ENCODE assay signal across 9 mouse cellular contexts in genomic region chr3:121577032-121577591, GRCm38 (mm10). TPM values are rescaled to one million over a fixed set of nuclear protein-coding genes. Genes with fewer than 3 reads are reported as not detected.
A peak's percentile ranks its signal among the peaks of the same experiment; 100 is the strongest.
DNase-seq lines count a peak whose midpoint lies in the region; ATAC-seq and TF ChIP-seq lines count a peak whose summit lies in the region.
"Had no signal": no experiment of that assay in that cellular context is flagged by ENCODE, and none has a peak within 500 bp of the region (broad histone marks: within the 10 kb centered on the region; RNA-seq: fewer than 3 reads in every experiment).

No protein-coding gene starts in this region.

- TF ChIP-seq CTCF in bone marrow, adult 2 months (IDR thresholded peaks at IDR 0.05; ENCODE audit: control insufficient read depth, insufficient read depth, low read length), result no peak
- no peak for TF ChIP-seq CTCF in heart, adult 2 months (IDR thresholded peaks at IDR 0.05)

- H3K4me1 ChIP-seq in ES-E14 (ENCODE audit: control insufficient read depth in 2 of 2, insufficient read depth in 2 of 2, low read length in 2 of 2, poor library complexity in 1 of 2), result peaks cover 12 to 24% of the 10 kb centered on the region in 2 experiments; a peak in 3 of 4 replicates
- H3K4me1 ChIP-seq in bone marrow, adult 2 months (ENCODE audit: control insufficient read depth, insufficient read depth, low read length), result peaks cover 5% of the 10 kb centered on the region; the same call in 1 of the 2 replicates
- H3K4me1 ChIP-seq in heart, adult 2 months (ENCODE audit: control insufficient read depth, insufficient read depth, low read length), result peaks cover 6% of the 10 kb centered on the region
- H3K4me1 ChIP-seq in kidney, embryonic 15.5 days, result peaks cover 22% of the 10 kb centered on the region
- H3K4me1 ChIP-seq: hindbrain, embryonic 15.5 days had no signal

- peak; percentile 81 for ATAC-seq in kidney, embryonic 15.5 days (replicated peaks; ENCODE audit: low FRiP score)
- ATAC-seq in erythroid progenitor cell, adult 5-6 weeks (replicated peaks; ENCODE audit: low FRiP score, poor library complexity, severe bottlenecking), result no peak

- no peak for TF ChIP-seq POLR2A in bone marrow, adult 2 months (IDR thresholded peaks at IDR 0.05; ENCODE audit: borderline replicate concordance, control insufficient read depth, low read depth, low read length)
- TF ChIP-seq POLR2A in heart, adult 2 months (IDR thresholded peaks at IDR 0.05; ENCODE audit: insufficient read depth, low read depth, low read length), result no peak

- H3K27ac ChIP-seq in ES-E14 (ENCODE audit: insufficient read depth, low read depth, low read length, poor library complexity, severe bottlenecking) (peak overlapping the region; percentile 99), macrophage (peak overlapping the region; percentile 69)
- peak overlapping the region; percentile 88 for H3K27ac ChIP-seq in bone marrow, adult 2 months (ENCODE audit: control insufficient read depth, insufficient read depth, low read depth, low read length, poor library complexity)
- peak overlapping the region; percentile 65 for H3K27ac ChIP-seq in heart, adult 2 months
- H3K27ac ChIP-seq in kidney, embryonic 15.5 days, result peak overlapping the region; percentile 83
- H3K27ac ChIP-seq: hindbrain, embryonic 15.5 days had no signal

- no peak overlapping the region for H3K4me2 ChIP-seq in kidney, embryonic 15.5 days
- H3K4me2 ChIP-seq: hindbrain, embryonic 15.5 days had no signal

- no peaks in the 10 kb centered on the region for H3K9me3 ChIP-seq in ES-E14 (ENCODE audit: control insufficient read depth, insufficient read depth, low read depth, low read length)
- no peaks in the 10 kb centered on the region for H3K9me3 ChIP-seq in kidney, embryonic 15.5 days (replicated peaks)
- H3K9me3 ChIP-seq: hindbrain, embryonic 15.5 days had no signal

- TF ChIP-seq EP300 in heart, adult 2 months (IDR thresholded peaks at IDR 0.05; ENCODE audit: insufficient read depth, low read depth, low read length), result no peak

- 29% methylated on average over 10 of the region's 10 CpGs for WGBS in bone marrow, adult 2 months
- 30% methylated on average over 10 of the region's 10 CpGs for WGBS in heart, adult 2 months
- 21% methylated on average over 10 of the region's 10 CpGs for WGBS in kidney, embryonic 15.5 days
- WGBS in macrophage (ENCODE audit: missing documents), result 34% methylated on average over 10 of the region's 10 CpGs

- no peaks in the 10 kb centered on the region for H3K79me2 ChIP-seq in heart, adult 2 months (replicated peaks; ENCODE audit: control insufficient read depth, insufficient read depth, low read length)
- no peaks in the 10 kb centered on the region for H3K79me2 ChIP-seq in macrophage (ENCODE audit: inconsistent target)

- H3K36me3 ChIP-seq in ES-E14 (ENCODE audit: control insufficient read depth, insufficient read depth, low read length, poor library complexity, severe bottlenecking), result no peaks in the 10 kb centered on the region
- no peaks in the 10 kb centered on the region for H3K36me3 ChIP-seq in heart, adult 2 months (ENCODE audit: control insufficient read depth, insufficient read depth, low read length)
- no peaks in the 10 kb centered on the region for H3K36me3 ChIP-seq in kidney, embryonic 15.5 days
- no peaks in the 10 kb centered on the region for H3K36me3 ChIP-seq in macrophage (ENCODE audit: inconsistent target)
- H3K36me3 ChIP-seq: hindbrain, embryonic 15.5 days had no signal

- peak; percentile 95 for DNase-seq in ES-E14 (ENCODE audit: low read depth, low spot score)
- peak; percentile 67 to 69 for DNase-seq in heart, adult 2 months
- no peak for DNase-seq in left cerebral cortex, adult 18-20 months (ENCODE audit: low spot score in 2 of 2)
- DNase-seq in left cerebral cortex, postnatal 36 days (ENCODE audit: low spot score in 2 of 2), result no peak

- in situ Hi-C loops in ES-E14 (cut with MboI; ENCODE audit: low sequenced_read_pairs in 2 of 2, unreplicated experiment in 2 of 2), result no loop called here

- H3K27me3 ChIP-seq in heart, adult 2 months (ENCODE audit: control insufficient read depth, insufficient read depth, low read length), result no peaks in the 10 kb centered on the region
- no peaks in the 10 kb centered on the region for H3K27me3 ChIP-seq in kidney, embryonic 15.5 days
- H3K27me3 ChIP-seq: hindbrain, embryonic 15.5 days had no signal

- intact Hi-C loops in heart, adult 2 months (cut with DNase I), result no loop called here
- intact Hi-C loops in left cerebral cortex, postnatal 36 days (cut with DNase I), result no loop called here

- H3K4me3 ChIP-seq in ES-E14 (ENCODE audit: insufficient read depth in 1 of 2, low read depth in 1 of 2, low read length in 2 of 2, poor library complexity in 1 of 2, severe bottlenecking in 1 of 2) (peak overlapping the region; percentile 0 to 63; a peak in 2 of 4 replicates), macrophage (ENCODE audit: inconsistent target) (no peak overlapping the region)
- no peak overlapping the region for H3K4me3 ChIP-seq in bone marrow, adult 2 months (replicated peaks; ENCODE audit: control insufficient read depth, low read depth, low read length)
- no peak overlapping the region for H3K4me3 ChIP-seq in heart, adult 2 months
- H3K4me3 ChIP-seq in kidney, embryonic 15.5 days (replicated peaks), result no peak overlapping the region
- H3K4me3 ChIP-seq: hindbrain, embryonic 15.5 days had no signal

- peak overlapping the region; percentile 75 for H3K9ac ChIP-seq in ES-E14 (ENCODE audit: insufficient read depth, low read depth, low read length, poor library complexity, severe bottlenecking)
- no peak overlapping the region for H3K9ac ChIP-seq in heart, adult 2 months (ENCODE audit: low read depth, low read length)
- H3K9ac ChIP-seq in kidney, embryonic 15.5 days, result no peak overlapping the region
- H3K9ac ChIP-seq: hindbrain, embryonic 15.5 days had no signal

TF ChIP-seq in ES-E14, 5 proteins besides CTCF, POLR2A, EP300 and RAD21:
- 0 out of 2 replicates have a peak, but pooled peaks have one; percentile 43 for TF ChIP-seq ZNF384 (IDR thresholded peaks at IDR 0.05; ENCODE audit: low read depth, low read length)
- TF ChIP-seq ZC3H11A (IDR thresholded peaks at IDR 0.05; ENCODE audit: borderline replicate concordance, low read depth, low read length), result no peak
- TF ChIP-seq MAFK (IDR thresholded peaks at IDR 0.05; ENCODE audit: insufficient read depth, low read depth, low read length), result peak; percentile 98

RNA-seq across cellular contexts. Expression of gene Slc44a3, which starts 44.9 kb away (rescaled TPM):
- 1.5 and 2.3 TPM in 2 replicates for total RNA-seq in ES-E14 (2012; rRNA removed)
- 1.3 TPM in 1 of 2 replicates, not detected in the other for polyA plus RNA-seq in bone marrow, adult 2 months (2011; ENCODE audit: insufficient read depth, insufficient read length, low replicate concordance, missing spikeins)
- total RNA-seq in heart, adult 2 months (2021), result not detected
- 0.38 and 1.1 TPM in 2 replicates for polyA plus RNA-seq in heart, adult 2 months (2012; rRNA removed)
- polyA plus RNA-seq in kidney, embryonic 15.5 days (2015; fragmentation: Nextera tagmentation; extraction: Ambion mirVana), result 7.2 and 10.1 TPM in 2 replicates
- total RNA-seq in macrophage (2018; cell fraction: chromatin; rRNA removed), result not detected
- not detected for total RNA-seq in macrophage (2018; cell fraction: cytosol; rRNA removed)
- total RNA-seq in macrophage (2018; cell fraction: nucleus; rRNA removed), result not detected
- not detected in 3 replicates for polyA plus RNA-seq in macrophage (2018)
- not detected in 2 replicates for total RNA-seq in erythroid progenitor cell, adult 5-6 weeks (2015; ENCODE audit: low replicate concordance)
- total RNA-seq in erythroid progenitor cell, adult 5-6 weeks (2017; ENCODE audit: low replicate concordance), result not detected in 2 replicates
- not detected for total RNA-seq in left cerebral cortex, adult 18-20 months (2021)
- not detected for total RNA-seq in left cerebral cortex, postnatal 36 days (2021)

Comparison
In these comparisons a context has a peak if more than half of its experiments do, and no peak if none do; other contexts are left out.
1. DNase-seq: peak in ES-E14 (single experiment) and heart, adult 2 months (2 of 2); none in left cerebral cortex, adult 18-20 months (0 of 2) and left cerebral cortex, postnatal 36 days (0 of 2).
2. H3K4me3 ChIP-seq: peak in ES-E14 (2 of 2); none in bone marrow, adult 2 months (single experiment), heart, adult 2 months (single experiment), kidney, embryonic 15.5 days (single experiment) and macrophage (single experiment).
3. Peak in every context shown above with its lines, with median percentiles within 50 percentile points of each other: H3K27ac ChIP-seq.